Mouse (Mus musculus) bone marrow, adult 2 months (tissue): ENCODE measurements around the gene Crebl2. TPM values are rescaled to one million over a fixed set of nuclear protein-coding genes. Genes with fewer than 3 reads are reported as not detected.

Experiments used
- H3K27ac ChIP-seq: fragments of 200-500 bp; 2 replicates; pipeline ENCODE4 v1.5.1; 2012; ENCODE audit warnings: low read depth, mild to moderate bottlenecking, control low read depth, inconsistent platforms, low read length; ENCODE audit not compliant: control insufficient read depth, poor library complexity, insufficient read depth
- H3K4me1 ChIP-seq: fragments of 200-500 bp; 2 replicates; pipeline ENCODE4 v1.6.1; 2011; ENCODE audit warnings: low read length; ENCODE audit not compliant: control insufficient read depth, insufficient read depth
- H3K4me3 ChIP-seq: fragments of 200-500 bp; replicated peaks from 2 replicates; pipeline ENCODE3; 2011; ENCODE audit warnings: mild to moderate bottlenecking, low read depth, low read length, control low read depth; ENCODE audit not compliant: control insufficient read depth
- CTCF ChIP-seq: fragments of 200-500 bp; IDR thresholded peaks from 2 replicates; pipeline ENCODE4 v1.5.1; 2011; ENCODE audit warnings: low read length, control low read depth; ENCODE audit not compliant: control insufficient read depth, insufficient read depth
- POLR2A ChIP-seq: fragments of 200-500 bp; IDR thresholded peaks from 2 replicates; pipeline ENCODE4 v1.6.1; 2011; ENCODE audit warnings: low read depth, mild to moderate bottlenecking, control low read depth, low read length, borderline replicate concordance; ENCODE audit not compliant: control insufficient read depth
- WGBS: fragments of 180-500 bp; shearing (Covaris S2); methylation state at CpG from one replicate; pipeline ENCODE4 v1.1.7; 2018; 5-methylcytosine and 5-hydroxymethylcytosine counted together
- polyA plus RNA-seq: library from polyadenylated mRNA; stranded (reverse); fragments of >200 nt; gene quantifications from 2 replicates; pipeline ENCODE4 v1.2.4, GENCODE M21; 2011; ENCODE audit warnings: low replicate concordance; ENCODE audit not compliant: missing spikeins, insufficient read depth, insufficient read length

Gene Crebl2
- polyA plus RNA-seq, 1 experiment = 8.3 TPM

DNA sequence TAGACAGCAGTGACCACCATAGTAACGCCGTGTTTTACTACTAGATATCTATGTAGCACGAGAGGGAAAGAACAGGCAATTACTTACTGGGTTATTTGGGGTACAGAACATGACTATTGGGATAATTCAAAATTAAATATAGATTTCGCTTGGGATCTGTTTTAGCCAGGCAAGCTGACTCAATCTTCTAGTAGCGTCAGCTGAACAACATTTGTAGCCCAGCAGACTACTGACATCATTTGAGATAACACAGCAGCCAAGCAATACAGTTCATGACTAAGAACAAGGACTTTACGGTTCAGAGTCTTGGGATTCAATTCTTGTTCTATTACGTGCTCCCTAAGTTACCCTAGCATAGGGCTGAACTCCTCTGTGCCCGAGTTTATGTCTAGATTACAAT, 56.5 kb downstream of the Crebl2 start:
- 89% methylated on average over 8 of the region's 8 CpGs for WGBS
- Histone ChIP-seq H3K27ac (no peak overlapping the region), H3K4me1 (no peaks in the 10 kb centered on the region), H3K4me3 (no peak overlapping the region)
- no peak for TF ChIP-seq POLR2A
- TF ChIP-seq CTCF = no peak

DNA sequence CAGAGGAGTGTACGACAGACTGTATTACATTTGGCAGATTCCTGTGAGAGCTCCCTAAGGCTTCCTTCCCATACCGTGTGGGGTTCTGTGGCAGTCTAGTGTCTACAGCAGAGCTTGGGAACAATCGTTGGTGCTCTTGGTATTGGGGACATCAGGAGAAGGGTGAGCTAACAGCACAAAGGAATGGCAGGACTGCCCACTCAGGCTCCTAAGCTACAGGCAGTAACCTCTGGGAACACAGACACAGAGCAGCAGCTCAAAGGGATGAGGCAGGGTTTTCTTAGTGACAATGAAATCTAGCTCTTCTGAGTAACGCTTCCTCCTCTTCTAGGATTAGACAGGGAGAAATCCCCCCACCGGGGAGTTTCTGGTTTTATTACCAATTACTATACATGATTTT, 57.1 kb downstream of the Crebl2 start:
- no peaks in the 10 kb centered on the region for H3K4me1 ChIP-seq
- no peak overlapping the region for H3K4me3 ChIP-seq
- 71% methylated on average over 5 of the region's 5 CpGs for WGBS
- H3K27ac ChIP-seq = no peak overlapping the region
- no peak for TF ChIP-seq POLR2A
- no peak for TF ChIP-seq CTCF

- WGBS = 60% methylated on average over 10 of the region's 10 CpGs
- no peak overlapping the region for H3K4me3 ChIP-seq
These were observed 57.9 kb downstream of the Crebl2 start for GRCm38 (mm10) chr6:134887711-134888449.

GRCm38 (mm10) chr6:134888563-134889017, 58.6 kb downstream of the Crebl2 start:
- Histone ChIP-seq H3K4me3 (no peak overlapping the region), H3K4me1 (no peaks in the 10 kb centered on the region), H3K27ac (no peak overlapping the region)
- 34% methylated on average over 4 of the region's 4 CpGs for WGBS
- TF ChIP-seq POLR2A = no peak
- TF ChIP-seq CTCF = no peak

More at GRCm38 (mm10) chr6:134887711-134888449, 57.9 kb downstream of the Crebl2 start:
- Histone ChIP-seq H3K4me1 (no peaks in the 10 kb centered on the region), H3K27ac (no peak overlapping the region)
- TF ChIP-seq CTCF (no peak), POLR2A (no peak)

DNA sequence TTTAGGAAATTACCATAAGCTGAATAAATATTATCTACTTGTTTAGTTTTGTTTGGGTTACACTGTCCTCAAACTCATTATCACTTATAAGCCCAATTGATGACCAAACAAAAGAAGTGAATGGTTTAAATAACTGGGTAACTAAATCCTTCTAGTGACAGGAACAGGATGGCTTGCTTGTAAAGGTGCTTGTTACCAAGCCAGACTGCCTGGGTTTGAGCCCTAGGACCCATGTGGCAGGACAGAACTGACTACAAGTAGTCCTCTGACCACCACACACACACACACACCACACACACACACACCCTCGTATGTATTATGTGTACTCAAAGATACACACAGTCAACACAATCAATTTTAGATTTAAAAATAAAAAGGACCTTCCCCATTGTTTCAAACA, 59.8 kb downstream of the Crebl2 start:
- WGBS = 76% methylated on average over 1 of the region's 1 CpGs
- no peak overlapping the region for H3K27ac ChIP-seq
- no peak overlapping the region for H3K4me3 ChIP-seq
- H3K4me1 ChIP-seq = no peaks in the 10 kb centered on the region
- TF ChIP-seq CTCF = no peak
- no peak for TF ChIP-seq POLR2A

DNA sequence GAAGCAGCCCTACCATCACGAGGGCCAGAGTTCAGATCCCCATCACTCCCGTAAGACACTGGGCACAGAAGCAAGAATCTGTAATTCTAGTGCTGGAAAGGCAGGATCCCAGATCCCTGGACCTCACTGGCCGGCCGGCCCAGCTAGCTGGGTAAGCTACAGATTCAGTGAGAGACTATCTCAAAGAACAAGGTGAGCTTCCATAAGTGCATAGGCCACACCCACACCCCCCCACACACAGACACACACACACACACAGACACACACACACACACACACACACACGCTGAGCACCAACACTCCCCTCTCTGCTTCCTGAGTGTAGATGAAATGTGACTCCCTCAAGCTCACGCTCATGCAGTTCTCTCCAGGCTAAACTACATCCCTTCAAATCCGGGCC, 60.5 kb downstream of the Crebl2 start:
- H3K4me1 ChIP-seq = no peaks in the 10 kb centered on the region
- TF ChIP-seq CTCF = no peak
- no peak for TF ChIP-seq POLR2A
- whole genome bisulfite sequencing = 82% methylated on average over 7 of the region's 7 CpGs
- no peak overlapping the region for H3K4me3 ChIP-seq
- H3K27ac ChIP-seq = no peak overlapping the region

- H3K4me3 ChIP-seq = peak overlapping the region; percentile 32
- peak overlapping the region; percentile 30 for H3K27ac ChIP-seq
- WGBS = 30% methylated on average over 15 of the region's 15 CpGs
- no peak for TF ChIP-seq CTCF
- TF ChIP-seq POLR2A = no peak
- peaks cover 4% of the 10 kb centered on the region; the same call in 1 of the 2 replicates for H3K4me1 ChIP-seq
These were observed 66.8 kb downstream of the Crebl2 start for GRCm38 (mm10) chr6:134896570-134897436.

DNA sequence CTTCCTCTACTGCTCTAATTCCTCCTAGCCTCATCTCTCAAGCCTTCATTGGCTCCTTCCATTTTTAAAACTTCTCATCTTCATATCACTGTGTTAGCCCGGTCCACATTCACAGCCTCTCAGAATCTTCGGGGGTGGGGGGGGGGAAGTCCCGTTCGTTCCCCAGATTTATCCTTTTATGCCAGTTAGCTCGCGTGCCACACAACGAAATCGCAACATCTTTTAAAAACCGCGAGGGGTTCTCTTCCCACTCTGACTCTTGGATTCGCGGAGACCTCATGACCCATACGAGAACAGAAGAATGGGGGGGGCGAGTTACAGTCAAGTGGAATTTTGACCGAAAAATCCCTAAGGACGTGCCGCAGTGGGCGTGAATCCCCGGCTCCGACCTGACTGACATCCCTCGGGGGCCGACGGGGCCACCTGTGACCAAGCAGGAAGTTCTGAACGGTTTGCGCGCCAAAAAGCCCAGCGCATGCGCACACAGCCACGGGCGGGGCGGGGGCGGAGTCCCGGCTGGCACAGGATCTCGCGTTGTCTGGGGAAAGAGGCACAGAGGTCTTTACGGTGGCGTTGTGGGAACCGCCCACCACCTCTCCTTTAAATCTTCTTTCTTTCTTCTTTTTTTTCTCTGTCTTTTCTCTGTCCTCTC, 67.6 kb downstream of the Crebl2 start:
- Histone ChIP-seq H3K4me1 (peaks cover 4% of the 10 kb centered on the region; the same call in 1 of the 2 replicates), H3K27ac (peak overlapping the region; percentile 99), H3K4me3 (peak overlapping the region; percentile 91)
- no peak for TF ChIP-seq CTCF
- TF ChIP-seq POLR2A = peak; percentile 94
- under 1% methylated on average over 38 of the region's 38 CpGs for WGBS
